Mouse (Mus musculus): ENCODE measurements around the gene Mettl7a3.

GRCm38 (mm10) chr15:100349496-100349895 is 14.8 kb downstream of the Mettl7a3 start:
- TF ChIP-seq CTCF (IDR thresholded peaks at IDR 0.05; ENCODE audit: low read depth, low read length) (no peak), GATA1 (IDR thresholded peaks at IDR 0.05; ENCODE audit: borderline replicate concordance, low read length) (no peak)
